Mouse (Mus musculus): ENCODE data around the gene Parvb.
A peak's percentile ranks its signal among the peaks of the same experiment; 100 is the strongest.

DNA sequence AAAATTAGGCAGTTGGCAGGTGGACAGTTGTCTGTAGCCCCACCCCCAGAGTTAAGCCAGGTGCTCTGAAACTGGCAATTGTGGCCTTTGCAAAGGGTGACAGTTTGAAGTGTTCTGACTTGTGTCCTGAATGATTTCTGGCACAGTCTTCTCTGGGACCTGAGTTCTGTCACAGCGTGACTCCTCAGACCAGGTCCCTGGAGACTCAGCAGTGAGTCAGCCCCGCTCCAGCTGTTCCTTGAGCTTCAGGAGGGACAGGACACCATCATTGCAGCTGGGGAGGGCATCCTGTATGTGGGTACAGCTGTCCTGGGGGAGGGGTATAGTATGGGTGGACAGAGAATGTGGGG is 19.1 kb upstream of the Parvb start:
- TF ChIP-seq EP300 (IDR thresholded peaks at IDR 0.05; ENCODE audit: low read length) (peak; percentile 82), HCFC1 (IDR thresholded peaks at IDR 0.05; ENCODE audit: low read depth, low read length) (0 out of 2 replicates have a peak, but pooled peaks have one; percentile 16), CTCF (conservative IDR thresholded peaks at IDR 0.05 in 1 of 2, IDR thresholded peaks at IDR 0.05 in 1 of 2; ENCODE audit: low read depth in 2 of 2, low read length in 2 of 2) (no peak), POLR2A (IDR thresholded peaks at IDR 0.05; ENCODE audit: low read depth, low read length) (no peak), ZNF384 (IDR thresholded peaks at IDR 0.05; ENCODE audit: low read depth, low read length) (no peak), NRF1 (IDR thresholded peaks at IDR 0.05; ENCODE audit: low read depth, low read length) (no peak), MAFK (IDR thresholded peaks at IDR 0.05; ENCODE audit: insufficient replicate concordance, low read length) (no peak), CHD2 (IDR thresholded peaks at IDR 0.05; ENCODE audit: low read length) (peak; percentile 22; the same call in 1 of the 2 replicates), RCOR1 (conservative IDR thresholded peaks at IDR 0.05; ENCODE audit: low read depth, low read length) (no peak; the same call in 1 of the 2 replicates), USF2 (conservative IDR thresholded peaks at IDR 0.05; ENCODE audit: low read depth, low read length) (no peak), KAT2A (IDR thresholded peaks at IDR 0.05; ENCODE audit: insufficient replicate concordance, low read length) (no peak), BHLHE40 (IDR thresholded peaks at IDR 0.05; ENCODE audit: low read depth, low read length) (peak; percentile 57), MXI1 (IDR thresholded peaks at IDR 0.05; ENCODE audit: low read depth, low read length) (peak; percentile 53; the same call in 1 of the 2 replicates), E2F4 (IDR thresholded peaks at IDR 0.05; ENCODE audit: insufficient replicate concordance, low read depth, low read length) (no peak)

Measured in CH12.LX (cell line).